Mouse (Mus musculus): ENCODE measurements around the gene Fam181b. TPM values are rescaled to one million over a fixed set of nuclear protein-coding genes. Genes with fewer than 3 reads are reported as not detected.

Gene Fam181b
- polyA plus RNA-seq, 1 experiment, result 0.51 TPM

DNA sequence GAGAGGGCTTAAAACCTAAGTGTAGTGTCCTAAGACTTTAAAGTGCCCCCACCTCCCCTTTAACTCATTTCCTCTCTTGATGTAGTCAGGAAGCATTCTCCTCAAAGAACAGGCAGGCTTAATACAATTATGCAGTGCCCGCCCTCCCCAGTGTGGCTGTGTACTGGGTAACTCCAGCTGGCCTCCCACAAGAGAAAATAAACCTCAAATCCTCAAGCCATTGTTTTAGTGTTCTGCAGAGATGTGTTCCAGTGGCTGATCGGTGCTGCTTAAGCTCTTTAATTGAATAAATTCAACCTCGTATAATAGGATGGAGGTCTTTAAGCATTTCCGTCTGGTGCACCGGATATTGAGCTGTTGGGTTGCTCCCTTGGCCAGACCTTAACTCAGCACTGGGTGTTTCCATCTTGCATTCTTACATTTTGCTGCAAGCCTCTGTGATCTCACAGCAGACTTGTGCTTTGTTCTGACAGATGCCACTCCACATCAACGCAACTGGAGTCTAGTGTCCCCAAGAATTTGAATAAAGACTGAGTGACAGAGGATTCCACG, 12.1 kb upstream of the Fam181b start:
- TF ChIP-seq CTCF (IDR thresholded peaks at IDR 0.05; ENCODE audit: borderline replicate concordance, insufficient read depth, low read length) (no peak), POLR2A (IDR thresholded peaks at IDR 0.05; ENCODE audit: low read depth, low read length) (no peak)
- H3K27ac ChIP-seq (ENCODE audit: insufficient read depth, low read length), result peak overlapping the region; percentile 51; the same call in 1 of the 2 replicates
- H3K4me1 ChIP-seq (ENCODE audit: control insufficient read depth, insufficient read depth, low read length), result peaks cover 5% of the 10 kb centered on the region
- no peak overlapping the region for H3K4me3 ChIP-seq (ENCODE audit: insufficient read depth, low read length)

DNA sequence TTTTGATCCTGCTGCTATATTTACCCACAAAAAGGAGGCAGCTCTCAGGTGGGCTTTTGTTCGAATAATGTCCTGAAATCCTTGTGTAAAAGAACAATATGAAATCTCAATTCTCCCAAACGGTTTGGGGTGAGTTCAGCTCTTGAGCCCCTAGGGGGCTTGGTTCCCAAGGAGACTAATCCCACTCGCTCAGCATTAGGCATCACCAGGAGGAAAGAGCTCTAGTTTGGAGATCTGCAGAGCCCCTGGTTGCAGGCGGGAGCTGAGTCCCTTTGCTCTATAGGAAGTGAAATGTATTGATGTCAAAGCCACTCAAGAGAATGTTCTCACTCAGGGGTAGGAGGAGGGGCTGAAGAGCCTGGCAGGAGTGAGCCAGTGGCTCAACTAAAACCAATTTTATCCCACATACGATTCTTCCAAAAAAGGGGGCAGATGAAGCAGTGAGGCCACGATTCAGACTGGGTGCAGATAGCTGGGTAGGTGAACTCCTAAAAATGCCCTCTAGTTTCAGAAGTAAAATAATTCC, 3.2 kb upstream of the Fam181b start:
- no peak overlapping the region for H3K27ac ChIP-seq (ENCODE audit: insufficient read depth, low read length)
- no peak overlapping the region for H3K4me3 ChIP-seq (ENCODE audit: insufficient read depth, low read length)
- H3K4me1 ChIP-seq (ENCODE audit: control insufficient read depth, insufficient read depth, low read length), result peaks cover 1% of the 10 kb centered on the region; the same call in 1 of the 2 replicates
- TF ChIP-seq POLR2A (IDR thresholded peaks at IDR 0.05; ENCODE audit: low read depth, low read length) (no peak), CTCF (IDR thresholded peaks at IDR 0.05; ENCODE audit: borderline replicate concordance, insufficient read depth, low read length) (no peak)

GRCm38 (mm10) chr7:93079420-93079784, 263 bp upstream of the Fam181b start:
- no peak for TF ChIP-seq POLR2A (IDR thresholded peaks at IDR 0.05; ENCODE audit: low read depth, low read length)
- TF ChIP-seq CTCF (IDR thresholded peaks at IDR 0.05; ENCODE audit: borderline replicate concordance, insufficient read depth, low read length), result no peak
- Histone ChIP-seq H3K27ac (ENCODE audit: insufficient read depth, low read length) (no peak overlapping the region), H3K4me1 (ENCODE audit: control insufficient read depth, insufficient read depth, low read length) (peaks cover 2% of the 10 kb centered on the region; the same call in 1 of the 2 replicates), H3K4me3 (ENCODE audit: insufficient read depth, low read length) (peak overlapping the region; percentile 50; the same call in 1 of the 2 replicates)

DNA sequence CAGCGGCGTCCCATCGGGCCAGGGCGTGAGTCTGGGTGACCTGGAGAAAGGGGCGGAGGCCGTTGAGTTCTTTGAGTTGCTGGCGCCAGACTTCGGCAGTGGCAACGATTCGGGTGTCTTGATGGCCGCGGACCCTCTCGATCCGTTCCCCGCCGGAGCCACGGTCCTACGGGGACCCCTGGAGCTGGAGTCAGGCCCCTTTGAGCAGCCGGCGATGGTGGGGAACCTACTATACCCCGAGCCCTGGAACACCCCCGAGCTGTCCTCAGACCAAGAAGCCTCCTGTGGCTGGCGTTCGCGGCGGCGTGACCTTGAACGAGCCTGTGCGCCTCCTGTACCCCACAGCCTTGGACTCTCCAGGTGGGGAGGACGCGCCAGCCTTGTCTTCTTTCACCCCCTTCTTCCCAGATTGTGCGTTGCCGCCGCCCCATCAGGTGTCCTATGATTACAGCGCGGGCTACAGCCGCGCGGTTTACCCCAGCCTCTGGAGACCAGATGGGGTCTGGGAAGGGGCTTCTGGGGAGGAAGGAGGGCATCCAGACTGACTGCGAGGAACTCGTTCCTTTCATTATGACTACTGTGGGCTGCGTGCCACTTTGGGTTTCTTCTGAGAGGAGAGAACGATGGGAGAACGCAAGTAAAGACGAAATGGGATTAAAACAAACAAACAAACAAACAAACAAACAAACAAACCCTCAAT, 1.2 kb downstream of the Fam181b start:
- TF ChIP-seq CTCF (IDR thresholded peaks at IDR 0.05; ENCODE audit: borderline replicate concordance, insufficient read depth, low read length) (no peak), POLR2A (IDR thresholded peaks at IDR 0.05; ENCODE audit: low read depth, low read length) (no peak)
- H3K4me1 ChIP-seq (ENCODE audit: control insufficient read depth, insufficient read depth, low read length), result peaks cover 2% of the 10 kb centered on the region; the same call in 1 of the 2 replicates
- H3K27ac ChIP-seq (ENCODE audit: insufficient read depth, low read length), result no peak overlapping the region
- H3K4me3 ChIP-seq (ENCODE audit: insufficient read depth, low read length), result peak overlapping the region; percentile 50

DNA sequence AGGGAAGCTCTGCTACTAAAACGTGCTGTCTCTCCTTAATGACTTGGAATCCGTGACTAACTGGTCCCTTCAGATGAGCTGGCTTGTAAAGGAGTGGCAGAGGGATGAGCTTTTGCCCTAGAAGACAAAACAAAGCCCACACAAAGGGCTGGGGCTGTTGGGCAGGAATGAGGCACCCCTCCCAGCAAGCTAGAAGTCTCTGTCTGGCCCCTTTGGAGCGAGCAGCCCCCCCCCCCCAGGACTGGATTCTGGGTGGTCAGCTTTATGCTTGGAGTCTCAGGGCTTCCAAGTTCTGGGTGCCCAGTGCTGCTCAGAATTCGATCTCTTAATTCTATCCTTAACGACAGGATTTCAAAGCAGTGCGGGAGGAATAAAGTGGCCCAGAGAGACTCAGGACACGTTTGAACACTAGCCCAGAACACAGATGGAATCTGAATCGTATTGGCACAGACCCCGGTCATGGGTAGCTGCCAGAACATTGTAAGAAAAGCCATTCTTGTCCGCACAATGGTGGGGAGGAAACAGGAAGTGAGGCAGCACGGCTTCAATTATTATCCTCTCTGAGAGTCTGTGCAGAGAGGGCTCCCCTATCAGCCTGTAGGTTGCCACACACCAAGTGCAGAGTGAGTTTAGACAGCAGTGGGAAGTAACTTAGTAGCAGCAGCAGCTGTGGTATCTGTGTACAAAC, 13.8 kb downstream of the Fam181b start:
- 0 out of 2 replicates have a peak, but pooled peaks cover 4% of the 10 kb centered on the region for H3K4me1 ChIP-seq (ENCODE audit: control insufficient read depth, insufficient read depth, low read length)
- no peak for TF ChIP-seq CTCF (IDR thresholded peaks at IDR 0.05; ENCODE audit: borderline replicate concordance, insufficient read depth, low read length)
- no peak for TF ChIP-seq POLR2A (IDR thresholded peaks at IDR 0.05; ENCODE audit: low read depth, low read length)
- H3K27ac ChIP-seq (ENCODE audit: insufficient read depth, low read length), result peak overlapping the region; percentile 20; the same call in 1 of the 2 replicates
- no peak overlapping the region for H3K4me3 ChIP-seq (ENCODE audit: insufficient read depth, low read length)

DNA sequence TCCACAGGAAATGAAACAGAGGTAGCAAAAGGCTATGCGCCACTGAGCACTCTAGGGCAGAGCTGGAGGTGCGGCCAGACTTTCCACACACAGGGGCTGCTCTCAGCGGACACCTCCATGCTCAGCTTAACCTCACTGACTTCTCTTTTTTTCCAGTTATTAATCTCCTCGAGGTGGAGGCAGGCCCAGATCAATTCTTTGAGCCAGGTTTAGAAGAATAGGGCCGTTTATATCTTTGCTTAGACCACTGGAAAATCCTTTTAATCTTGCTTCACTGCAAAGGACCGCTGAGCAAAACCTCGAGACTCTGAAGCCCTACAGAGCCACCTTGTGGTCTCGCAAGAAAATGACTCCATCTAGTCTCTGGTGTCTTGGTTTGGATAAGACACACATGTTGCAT, 15.8 kb downstream of the Fam181b start:
- Histone ChIP-seq H3K4me1 (ENCODE audit: control insufficient read depth, insufficient read depth, low read length) (0 out of 2 replicates have a peak, but pooled peaks cover 4% of the 10 kb centered on the region), H3K27ac (ENCODE audit: insufficient read depth, low read length) (no peak overlapping the region), H3K4me3 (ENCODE audit: insufficient read depth, low read length) (no peak overlapping the region)
- TF ChIP-seq CTCF (IDR thresholded peaks at IDR 0.05; ENCODE audit: borderline replicate concordance, insufficient read depth, low read length), result 0 out of 2 replicates have a peak, but pooled peaks have one; percentile 18
- no peak for TF ChIP-seq POLR2A (IDR thresholded peaks at IDR 0.05; ENCODE audit: low read depth, low read length)

DNA sequence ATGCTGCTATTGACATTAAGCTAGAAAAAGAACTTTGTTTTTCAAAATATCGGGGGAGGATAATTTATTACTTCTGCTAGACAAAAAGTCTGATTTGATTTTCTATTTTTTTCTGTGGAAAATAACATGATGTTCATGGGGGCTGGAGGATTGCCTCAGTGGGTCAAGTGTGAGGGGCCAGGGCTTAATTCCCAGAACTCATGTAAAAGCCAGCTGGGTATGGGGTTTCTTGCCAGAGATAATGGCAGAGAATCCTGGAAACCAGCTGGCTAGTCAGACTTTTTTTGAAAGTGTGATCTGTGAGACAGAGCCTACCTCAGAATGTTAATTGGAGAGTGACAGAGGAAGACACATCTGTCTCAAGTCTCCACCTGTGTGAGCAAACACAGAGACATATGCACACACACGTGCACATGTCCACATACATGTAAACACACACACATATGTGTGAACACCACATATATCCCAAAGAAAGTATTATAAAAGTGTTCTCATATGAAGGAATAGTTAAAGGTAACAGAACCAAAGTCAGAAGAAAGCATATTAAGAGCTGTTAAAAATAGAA, 25.2 kb downstream of the Fam181b start:
- no peak for TF ChIP-seq CTCF (IDR thresholded peaks at IDR 0.05; ENCODE audit: borderline replicate concordance, insufficient read depth, low read length)
- TF ChIP-seq POLR2A (IDR thresholded peaks at IDR 0.05; ENCODE audit: low read depth, low read length), result no peak
- no peak overlapping the region for H3K4me3 ChIP-seq (ENCODE audit: insufficient read depth, low read length)
- H3K4me1 ChIP-seq (ENCODE audit: control insufficient read depth, insufficient read depth, low read length), result no peaks in the 10 kb centered on the region
- H3K27ac ChIP-seq (ENCODE audit: insufficient read depth, low read length), result no peak overlapping the region

- H3K4me1 ChIP-seq (ENCODE audit: control insufficient read depth, insufficient read depth, low read length), result no peaks in the 10 kb centered on the region
- no peak overlapping the region for H3K4me3 ChIP-seq (ENCODE audit: insufficient read depth, low read length)
- no peak for TF ChIP-seq CTCF (IDR thresholded peaks at IDR 0.05; ENCODE audit: borderline replicate concordance, insufficient read depth, low read length)
- no peak for TF ChIP-seq POLR2A (IDR thresholded peaks at IDR 0.05; ENCODE audit: low read depth, low read length)
These were observed 30.8 kb downstream of the Fam181b start for GRCm38 (mm10) chr7:93110370-93110965.

DNA sequence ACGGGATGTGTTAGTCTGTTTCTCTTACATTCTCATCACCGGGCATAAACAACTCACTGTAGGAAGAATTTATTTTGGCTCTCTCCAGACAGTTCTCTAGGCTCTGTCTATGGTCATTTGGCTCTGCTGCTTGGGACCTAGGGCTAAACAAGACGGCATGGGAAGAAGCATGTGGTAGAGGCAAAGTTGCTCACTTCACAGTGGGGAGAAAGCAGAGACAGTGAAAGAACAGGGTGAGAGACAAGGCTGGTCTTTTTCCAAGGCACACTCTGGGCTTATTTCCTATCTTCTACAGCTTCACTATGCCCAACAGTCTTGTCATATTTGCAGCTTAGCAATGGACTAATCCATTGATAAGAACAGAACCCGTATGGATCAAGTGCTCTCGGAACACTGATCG, 31.4 kb downstream of the Fam181b start:
- Histone ChIP-seq H3K27ac (ENCODE audit: insufficient read depth, low read length) (no peak overlapping the region), H3K4me3 (ENCODE audit: insufficient read depth, low read length) (no peak overlapping the region), H3K4me1 (ENCODE audit: control insufficient read depth, insufficient read depth, low read length) (no peaks in the 10 kb centered on the region)
- TF ChIP-seq POLR2A (IDR thresholded peaks at IDR 0.05; ENCODE audit: low read depth, low read length), result no peak
- TF ChIP-seq CTCF (IDR thresholded peaks at IDR 0.05; ENCODE audit: borderline replicate concordance, insufficient read depth, low read length), result no peak

More at GRCm38 (mm10) chr7:93110370-93110965, 30.8 kb downstream of the Fam181b start:
- no peak overlapping the region for H3K27ac ChIP-seq (ENCODE audit: insufficient read depth, low read length)

Data from embryonic fibroblast, embryonic 13.5 days (primary cell).